Mouse (Mus musculus) midbrain, embryonic 10.5 days (tissue): ENCODE data around the gene Mavs. TPM values are rescaled to one million over a fixed set of nuclear protein-coding genes. Genes with fewer than 3 reads are reported as not detected.

Experiments used
- DNase-seq: peaks from one replicate; pipeline ENCODE4 v3.0.0-alpha.2; 2017; ENCODE audit warnings: low spot score
- H3K27ac ChIP-seq: fragments of 300-500 bp; sonication (generic); replicated peaks from 2 replicates; pipeline ENCODE4 v1.5.1; 2016; ENCODE audit warnings: mild to moderate bottlenecking
- H3K27me3 ChIP-seq: fragments of 300-500 bp; sonication (generic); 2 replicates; pipeline ENCODE4 v1.6.1; 2016; ENCODE audit warnings: low read depth, mild to moderate bottlenecking; ENCODE audit not compliant: poor library complexity, severe bottlenecking
- H3K36me3 ChIP-seq: fragments of 300-500 bp; sonication (generic); 2 replicates; pipeline ENCODE4 v1.6.1; 2016; ENCODE audit warnings: mild to moderate bottlenecking, moderate library complexity
- H3K4me1 ChIP-seq: fragments of 300-500 bp; sonication (generic); 2 replicates; pipeline ENCODE4 v1.6.1; 2016
- H3K4me3 ChIP-seq: fragments of 300-500 bp; sonication (generic); 2 replicates; pipeline ENCODE4 v1.5.1; 2016; ENCODE audit warnings: mild to moderate bottlenecking, moderate library complexity
- H3K9me3 ChIP-seq: fragments of 300-500 bp; sonication (generic); replicated peaks from 2 replicates; pipeline ENCODE4 v1.6.1; 2016; ENCODE audit warnings: mild to moderate bottlenecking
- WGBS: fragments of 180-500 bp; shearing (Covaris S2); methylation state at CpG from one replicate; pipeline ENCODE4 v1.1.7; 2016; 5-methylcytosine and 5-hydroxymethylcytosine counted together
- polyA plus RNA-seq: library from polyadenylated mRNA; unstranded; fragments of >200 nt; fragmentation: Nextera tagmentation; extraction: Ambion mirVana; gene quantifications from 2 replicates; pipeline ENCODE4 v1.2.1, GENCODE M21; 2016

Gene Mavs
- polyA plus RNA-seq = 20.6 and 21.4 TPM in 2 replicates

- Histone ChIP-seq H3K9me3 (no peaks in the 10 kb centered on the region), H3K27ac (peak within 1 kb of the TSS; percentile 84), H3K27me3 (no peaks in the 10 kb centered on the region), H3K4me3 (peak within 1 kb of the TSS; percentile 62), H3K4me1 (peaks cover 35% of the 10 kb centered on the region), H3K36me3 (peaks cover 5% of the 10 kb centered on the region; the same call in 1 of the 2 replicates)
- WGBS = 10% methylated on average over 29 of the region's 29 CpGs
- peak; percentile 96 for DNase-seq
These were observed at the start of gene Mavs for GRCm38 (mm10) chr2:131233307-131234126. Gene Mavs (plus strand): TSS chr2:131234063.

GRCm38 (mm10) chr2:131186343-131186742 is 47.5 kb upstream of the Mavs start:
- H3K36me3 ChIP-seq = peaks cover 19% of the 10 kb centered on the region
- peaks cover 14% of the 10 kb centered on the region for H3K27me3 ChIP-seq
- 3% methylated on average over 14 of the region's 14 CpGs for WGBS
- H3K27ac ChIP-seq = peak overlapping the region; percentile 93
- peaks cover 57% of the 10 kb centered on the region for H3K4me1 ChIP-seq
- DNase-seq = peak; percentile 35
- H3K9me3 ChIP-seq = no peaks in the 10 kb centered on the region
- H3K4me3 ChIP-seq = peak overlapping the region; percentile 71

- under 1% methylated on average over 42 of the region's 43 CpGs for WGBS
- no peaks in the 10 kb centered on the region for H3K9me3 ChIP-seq
- peaks cover 14% of the 10 kb centered on the region for H3K27me3 ChIP-seq
- peak within 1 kb of the TSS; percentile 71 for H3K4me3 ChIP-seq
- peak within 1 kb of the TSS; percentile 93 for H3K27ac ChIP-seq
- peaks cover 63% of the 10 kb centered on the region for H3K4me1 ChIP-seq
- H3K36me3 ChIP-seq = peaks cover 25% of the 10 kb centered on the region
- peak; percentile 92 for DNase-seq
These were observed 46.9 kb upstream of the Mavs start, which contains the start of the genes Cdc25b and Spef1 for GRCm38 (mm10) chr2:131186771-131187601. Gene Cdc25b (plus strand): TSS chr2:131186949. Gene Spef1 (minus strand): TSS chr2:131187282.

- Histone ChIP-seq H3K27ac (peak overlapping the region; percentile 93), H3K27me3 (peaks cover 14% of the 10 kb centered on the region), H3K36me3 (peaks cover 29% of the 10 kb centered on the region), H3K9me3 (no peaks in the 10 kb centered on the region), H3K4me1 (peaks cover 65% of the 10 kb centered on the region), H3K4me3 (peak overlapping the region; percentile 71)
- WGBS = 31% methylated on average over 3 of the region's 3 CpGs
- DNase-seq = no peak
These were observed 46.3 kb upstream of the Mavs start for GRCm38 (mm10) chr2:131187602-131187922.

GRCm38 (mm10) chr2:131188311-131188710 is 45.6 kb upstream of the Mavs start:
- H3K4me3 ChIP-seq = peak overlapping the region; percentile 71
- H3K27ac ChIP-seq = peak overlapping the region; percentile 93
- H3K36me3 ChIP-seq = peaks cover 37% of the 10 kb centered on the region
- peaks cover 72% of the 10 kb centered on the region for H3K4me1 ChIP-seq
- peaks cover 14% of the 10 kb centered on the region for H3K27me3 ChIP-seq
- no peak for DNase-seq
- WGBS = 97% methylated on average over 5 of the region's 5 CpGs
- no peaks in the 10 kb centered on the region for H3K9me3 ChIP-seq

- Histone ChIP-seq H3K4me3 (peak overlapping the region; percentile 71), H3K27ac (peak overlapping the region; percentile 85), H3K4me1 (peaks cover 78% of the 10 kb centered on the region), H3K27me3 (peaks cover 14% of the 10 kb centered on the region), H3K9me3 (no peaks in the 10 kb centered on the region), H3K36me3 (peaks cover 51% of the 10 kb centered on the region)
- 46% methylated on average over 5 of the region's 5 CpGs for WGBS
- peak; percentile 36 for DNase-seq
These were observed 44.1 kb upstream of the Mavs start for GRCm38 (mm10) chr2:131189521-131190309.

- DNase-seq = peak; percentile 88
- Histone ChIP-seq H3K4me3 (peak overlapping the region; percentile 71), H3K4me1 (peaks cover 78% of the 10 kb centered on the region)
These were observed 43.4 kb upstream of the Mavs start for GRCm38 (mm10) chr2:131190344-131191004.

GRCm38 (mm10) chr2:131191005-131191390 is 42.9 kb upstream of the Mavs start:
- Histone ChIP-seq H3K27me3 (peaks cover 3% of the 10 kb centered on the region; the same call in 1 of the 2 replicates), H3K4me3 (peak overlapping the region; percentile 71), H3K27ac (peak overlapping the region; percentile 85), H3K9me3 (no peaks in the 10 kb centered on the region), H3K4me1 (peaks cover 73% of the 10 kb centered on the region), H3K36me3 (peaks cover 64% of the 10 kb centered on the region)
- 59% methylated on average over 7 of the region's 7 CpGs for WGBS
- no peak for DNase-seq

More at GRCm38 (mm10) chr2:131190344-131191004, 43.4 kb upstream of the Mavs start:
- Histone ChIP-seq H3K36me3 (peaks cover 59% of the 10 kb centered on the region), H3K27me3 (peaks cover 8% of the 10 kb centered on the region), H3K27ac (peak overlapping the region; percentile 85), H3K9me3 (no peaks in the 10 kb centered on the region)
- WGBS = 12% methylated on average over 10 of the region's 10 CpGs

GRCm38 (mm10) chr2:131196606-131197316 is 37.1 kb upstream of the Mavs start:
- H3K4me3 ChIP-seq = no peak overlapping the region
- 96% methylated on average over 16 of the region's 16 CpGs for WGBS
- peaks cover 98% of the 10 kb centered on the region for H3K36me3 ChIP-seq

GRCm38 (mm10) chr2:131200710-131201109 is 33.2 kb upstream of the Mavs start:
- H3K27me3 ChIP-seq = no peaks in the 10 kb centered on the region
- H3K36me3 ChIP-seq = peaks cover 69% of the 10 kb centered on the region
- peaks cover 18% of the 10 kb centered on the region for H3K4me1 ChIP-seq
- WGBS = 76% methylated on average over 2 of the region's 2 CpGs
- H3K9me3 ChIP-seq = no peaks in the 10 kb centered on the region
- DNase-seq = no peak
- H3K27ac ChIP-seq = no peak overlapping the region
- no peak overlapping the region for H3K4me3 ChIP-seq

More at GRCm38 (mm10) chr2:131196606-131197316, 37.1 kb upstream of the Mavs start:
- Histone ChIP-seq H3K27me3 (no peaks in the 10 kb centered on the region), H3K4me1 (peaks cover 30% of the 10 kb centered on the region), H3K27ac (no peak overlapping the region), H3K9me3 (no peaks in the 10 kb centered on the region)
- DNase-seq = no peak

- WGBS = 95% methylated on average over 3 of the region's 3 CpGs
- no peak for DNase-seq
- Histone ChIP-seq H3K4me1 (peaks cover 18% of the 10 kb centered on the region), H3K27ac (no peak overlapping the region), H3K27me3 (no peaks in the 10 kb centered on the region), H3K36me3 (peaks cover 63% of the 10 kb centered on the region), H3K9me3 (no peaks in the 10 kb centered on the region), H3K4me3 (no peak overlapping the region)
These were observed 32.6 kb upstream of the Mavs start for GRCm38 (mm10) chr2:131201262-131201661.
